Mouse (Mus musculus) heart, adult 9 months (tissue): ENCODE measurements around the gene H2-K1.

Experiments
- DNase-seq, 2 experiments: peaks; one replicate each; pipeline ENCODE4 v3.0.0; 2022; ENCODE audit warnings: low spot score in 2 of 2

The H2-K1 gene

GRCm38 (mm10) chr17:34000150-34000537 is at the start of gene H2-K1:
H2-K1 (minus strand) TSS chr17:34000347.
- peak; percentile 96 to 97 for DNase-seq

DNA sequence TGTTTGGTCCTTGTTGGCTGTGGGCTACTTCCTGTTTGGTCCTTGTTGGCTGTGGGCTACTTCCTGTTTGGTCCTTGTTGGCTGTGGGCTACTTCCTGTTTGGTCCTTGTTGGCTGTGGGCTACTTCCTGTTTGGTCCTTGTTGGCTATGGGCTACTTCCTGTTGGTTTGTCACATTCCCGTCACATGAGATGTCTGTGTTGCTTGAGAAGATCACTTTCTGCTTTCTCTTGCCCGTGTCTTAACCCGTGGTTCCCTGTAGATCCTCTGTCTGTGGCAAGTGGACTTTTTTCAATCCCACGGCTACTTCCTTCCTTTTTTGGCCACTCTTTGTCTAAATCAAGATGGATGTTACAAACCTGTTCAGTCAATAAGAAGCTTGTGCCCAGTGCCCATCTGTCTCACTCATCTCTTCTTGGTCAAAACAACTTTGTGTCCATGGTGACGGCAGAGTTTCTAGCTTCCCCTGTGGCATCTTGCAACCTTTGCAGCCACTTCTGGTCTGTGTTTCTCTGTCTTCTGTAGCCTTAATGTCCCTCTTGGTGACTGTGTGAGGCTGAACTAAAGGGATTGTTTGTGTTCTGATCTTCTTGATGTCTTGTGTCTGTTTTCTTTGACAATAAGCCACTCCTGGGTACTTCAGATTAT is 47.4 kb upstream of the H2-K1 start:
- no peak for DNase-seq

- no peak for DNase-seq
Measured at GRCm38 (mm10) chr17:34045941-34046340, 45.8 kb upstream of the H2-K1 start.

- DNase-seq: peak; percentile 54 to 62
Measured at GRCm38 (mm10) chr17:34039562-34040450, 39.7 kb upstream of the H2-K1 start.

DNA sequence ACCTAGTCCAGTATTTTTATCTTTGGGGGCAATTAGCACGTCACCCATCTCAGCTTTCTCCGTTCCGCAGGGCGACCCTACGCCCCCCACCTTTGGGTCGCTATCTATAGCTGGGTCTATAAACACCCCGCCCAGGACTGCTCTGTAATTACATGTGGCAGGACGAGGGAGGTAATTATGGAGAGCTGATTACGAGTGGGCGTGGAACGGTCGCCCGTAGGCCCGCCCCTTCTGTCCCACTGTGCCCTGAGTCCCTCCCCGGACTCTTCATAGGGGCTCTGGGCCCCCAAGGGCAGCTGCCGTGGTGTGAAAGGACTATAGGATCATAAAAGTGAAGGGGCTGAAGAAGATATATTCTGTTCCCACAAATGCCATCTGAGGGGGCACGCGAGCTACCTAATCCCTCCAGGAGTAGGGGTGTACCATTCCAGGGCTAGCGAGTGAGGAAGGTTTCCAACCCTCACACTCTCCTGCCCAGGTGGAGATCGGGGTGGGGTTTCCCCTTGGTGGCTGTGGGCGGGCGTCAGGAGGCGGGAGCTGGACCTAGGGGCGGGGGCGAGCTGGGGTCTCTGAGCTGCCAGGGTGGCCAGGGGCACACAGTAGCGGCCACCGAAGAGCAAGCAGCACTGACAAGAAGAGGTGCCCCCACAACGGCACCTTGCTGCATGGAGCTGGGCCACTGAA is 38.9 kb upstream of the H2-K1 start, which contains the start of gene Col11a2:
Gene Col11a2, plus strand, starts transcription at position 560 of the 684 bp plus-strand sequence.
- no peak for DNase-seq

GRCm38 (mm10) chr17:34038440-34038839 is 38.3 kb upstream of the H2-K1 start:
- no peak for DNase-seq

DNA sequence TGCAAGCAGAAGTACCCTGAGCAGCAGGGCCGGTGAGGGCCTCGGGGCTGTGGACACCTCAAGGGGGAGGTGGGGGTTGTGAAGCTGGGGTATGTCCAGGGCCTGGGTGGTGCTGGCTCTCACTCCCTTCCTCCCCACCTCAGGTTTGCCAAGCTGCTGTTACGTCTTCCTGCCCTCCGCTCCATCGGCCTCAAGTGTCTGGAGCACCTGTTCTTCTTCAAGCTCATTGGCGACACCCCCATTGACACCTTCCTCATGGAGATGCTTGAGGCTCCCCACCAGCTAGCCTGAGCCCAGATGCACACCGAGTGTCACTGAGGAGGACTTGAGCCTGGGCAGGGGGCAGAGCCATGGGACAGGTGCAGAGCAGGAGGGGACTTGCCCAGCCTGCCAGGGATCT is 37.1 kb upstream of the H2-K1 start:
- DNase-seq: no peak

GRCm38 (mm10) chr17:34036647-34037046 is 36.5 kb upstream of the H2-K1 start:
- DNase-seq: peak in 1 of 2 experiments; percentile 14

DNA sequence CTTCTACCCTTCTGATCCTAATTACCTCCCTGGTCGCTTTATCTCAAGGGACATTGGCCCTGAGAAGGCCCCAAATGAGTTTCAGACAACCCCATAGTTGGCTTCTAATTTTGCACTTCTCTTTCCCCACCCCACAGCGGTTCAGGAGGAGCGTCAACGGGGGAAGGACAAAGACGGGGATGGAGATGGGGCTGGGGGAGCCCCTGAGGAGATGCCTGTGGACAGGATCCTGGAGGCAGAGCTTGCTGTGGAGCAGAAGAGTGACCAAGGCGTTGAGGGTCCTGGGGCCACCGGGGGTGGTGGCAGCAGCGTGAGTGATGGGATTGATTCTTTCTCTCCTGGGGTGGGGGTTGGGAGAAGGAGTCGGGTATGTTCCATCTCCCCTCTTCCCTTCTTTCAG is 35.4 kb upstream of the H2-K1 start:
- no peak for DNase-seq

- peak; percentile 71 to 76 for DNase-seq
Measured at GRCm38 (mm10) chr17:34034064-34034463, 33.9 kb upstream of the H2-K1 start.

DNA sequence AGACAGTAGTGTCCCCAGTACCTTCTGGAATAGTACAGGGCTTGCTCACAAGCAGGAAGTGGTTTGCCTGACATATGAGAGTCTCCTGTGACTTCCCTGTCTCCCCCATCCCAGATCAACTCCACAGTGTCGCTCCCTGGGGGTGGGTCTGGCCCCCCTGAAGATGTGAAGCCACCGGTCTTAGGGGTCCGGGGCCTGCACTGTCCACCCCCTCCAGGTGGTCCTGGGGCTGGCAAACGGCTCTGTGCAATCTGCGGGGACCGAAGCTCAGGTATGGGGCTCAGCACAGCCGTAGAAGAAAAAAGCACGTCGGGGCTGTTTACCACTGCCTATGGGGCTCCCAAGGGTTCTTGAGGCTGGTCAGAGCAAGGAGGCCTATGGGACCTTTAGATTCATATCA is 33.3 kb upstream of the H2-K1 start:
- no peak for DNase-seq

DNA sequence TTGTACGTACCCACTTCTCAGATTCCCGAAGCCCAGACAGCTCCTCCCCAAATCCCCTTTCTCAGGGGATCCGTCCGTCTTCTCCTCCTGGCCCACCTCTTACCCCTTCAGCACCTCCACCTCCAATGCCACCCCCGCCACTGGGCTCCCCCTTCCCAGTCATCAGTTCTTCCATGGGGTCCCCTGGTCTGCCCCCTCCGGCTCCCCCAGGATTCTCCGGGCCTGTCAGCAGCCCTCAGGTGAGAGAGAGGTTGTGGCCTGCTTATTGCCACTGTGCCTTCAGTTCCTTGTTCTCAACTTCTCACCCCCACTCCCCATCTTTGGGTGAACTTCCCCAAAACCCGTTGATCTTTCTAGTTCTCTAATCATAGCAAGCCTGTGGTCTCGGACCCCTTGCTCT is 32.7 kb upstream of the H2-K1 start:
- peak; percentile 12 to 37 for DNase-seq

DNA sequence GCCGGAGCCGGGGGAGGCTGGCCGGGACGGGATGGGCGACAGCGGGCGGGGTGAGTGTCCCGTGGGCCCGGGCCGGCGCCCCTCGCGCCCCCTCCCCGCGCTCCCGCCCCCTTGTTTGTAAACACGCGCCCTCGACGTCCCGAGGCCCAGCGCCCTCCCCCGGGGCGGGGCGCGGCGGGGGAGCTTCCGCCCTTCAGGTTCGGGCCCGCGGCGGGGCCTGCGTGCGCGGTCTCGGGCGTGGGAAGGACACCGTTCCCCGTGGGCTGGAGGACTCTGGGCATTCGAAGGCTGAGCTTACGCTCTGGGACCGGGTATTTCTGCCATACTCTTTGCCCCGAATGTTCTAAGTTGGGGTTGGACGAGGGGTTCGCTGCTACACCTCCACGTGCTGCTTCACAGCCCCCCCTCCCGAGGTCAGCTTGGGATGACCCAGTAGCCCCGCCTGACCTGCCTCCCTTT is 32.1 kb upstream of the H2-K1 start:
- peak; percentile 63 to 65 for DNase-seq

DNA sequence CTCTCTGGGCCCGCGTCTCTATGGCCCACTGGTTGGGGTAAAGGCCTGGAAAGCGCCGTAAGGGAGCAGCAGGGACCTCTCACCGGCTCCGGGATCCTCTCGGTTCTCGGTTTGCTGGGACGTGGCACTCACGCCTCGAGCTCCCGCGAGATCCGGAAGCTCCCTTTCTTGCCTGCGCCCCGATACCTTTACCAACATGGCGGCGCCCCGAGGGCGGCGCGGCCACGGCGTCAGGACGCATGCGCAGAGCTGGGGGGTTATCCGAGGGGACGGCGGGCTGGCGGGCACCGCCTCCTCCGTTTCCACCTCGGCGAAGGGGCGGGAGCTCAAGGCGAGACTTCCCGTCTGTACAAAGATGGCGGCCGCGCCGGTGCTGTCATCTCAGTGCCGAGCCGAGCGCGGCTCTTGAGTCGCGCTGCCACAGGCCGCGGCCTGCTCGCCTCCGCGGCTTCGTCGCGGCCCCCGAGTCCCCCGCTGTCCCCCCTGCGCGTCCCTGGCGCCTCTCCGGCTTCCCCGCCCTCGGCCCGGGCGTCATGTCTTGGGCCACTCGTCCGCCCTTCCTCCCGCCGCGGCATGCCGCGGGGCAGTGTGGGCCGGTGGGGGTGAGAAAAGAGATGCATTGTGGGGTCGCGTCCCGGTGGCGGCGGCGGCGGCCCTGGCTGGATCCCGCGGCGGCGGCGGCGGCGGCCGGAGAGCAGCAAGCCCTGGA is 31.5 kb upstream of the H2-K1 start, which contains the start of the genes Slc39a7 and Rxrb:
Gene Slc39a7, minus strand, starts transcription at position 218 of the 709 bp plus-strand sequence.
Gene Rxrb, plus strand, starts transcription at position 348 of the 709 bp plus-strand sequence.
- DNase-seq: peak; percentile 97 to 98

GRCm38 (mm10) chr17:34030861-34031326 is 30.7 kb upstream of the H2-K1 start:
- DNase-seq: no peak

DNA sequence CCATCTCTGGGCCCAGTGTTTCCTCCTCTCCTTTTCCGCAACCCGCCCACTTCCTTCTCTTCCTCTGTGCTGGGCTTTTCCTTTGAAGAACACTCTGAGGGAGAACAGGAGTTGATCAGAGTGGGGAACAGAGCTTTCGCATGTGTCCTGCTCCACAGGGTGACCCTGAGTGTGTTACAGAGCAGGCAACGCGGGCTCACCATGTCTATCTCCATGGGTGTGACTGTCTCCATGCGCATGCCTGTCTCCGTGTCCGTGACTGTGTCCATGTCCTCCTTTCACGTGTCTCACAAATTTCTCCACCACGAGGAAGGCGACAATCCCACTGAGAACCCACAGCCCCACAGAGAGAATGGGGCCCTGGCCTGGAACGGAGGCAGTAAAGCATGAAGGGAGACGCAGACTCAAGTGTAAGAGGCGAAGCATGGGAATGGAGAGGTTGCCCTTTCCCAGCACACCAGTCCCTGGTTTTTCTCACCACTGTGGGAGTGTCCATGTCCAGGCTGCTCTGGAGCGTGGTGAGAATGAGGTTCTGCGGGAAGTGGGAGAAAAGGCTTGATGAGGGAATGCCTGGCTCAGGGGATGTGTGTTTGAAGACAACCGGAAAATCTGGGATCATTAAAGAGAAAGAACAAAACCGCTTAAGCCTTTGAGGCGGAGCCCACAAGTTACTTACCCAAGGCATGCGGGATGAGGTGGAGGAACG is 29.9 kb upstream of the H2-K1 start:
- no peak for DNase-seq

- no peak for DNase-seq
Measured at GRCm38 (mm10) chr17:34029150-34029889, 29.2 kb upstream of the H2-K1 start.

DNA sequence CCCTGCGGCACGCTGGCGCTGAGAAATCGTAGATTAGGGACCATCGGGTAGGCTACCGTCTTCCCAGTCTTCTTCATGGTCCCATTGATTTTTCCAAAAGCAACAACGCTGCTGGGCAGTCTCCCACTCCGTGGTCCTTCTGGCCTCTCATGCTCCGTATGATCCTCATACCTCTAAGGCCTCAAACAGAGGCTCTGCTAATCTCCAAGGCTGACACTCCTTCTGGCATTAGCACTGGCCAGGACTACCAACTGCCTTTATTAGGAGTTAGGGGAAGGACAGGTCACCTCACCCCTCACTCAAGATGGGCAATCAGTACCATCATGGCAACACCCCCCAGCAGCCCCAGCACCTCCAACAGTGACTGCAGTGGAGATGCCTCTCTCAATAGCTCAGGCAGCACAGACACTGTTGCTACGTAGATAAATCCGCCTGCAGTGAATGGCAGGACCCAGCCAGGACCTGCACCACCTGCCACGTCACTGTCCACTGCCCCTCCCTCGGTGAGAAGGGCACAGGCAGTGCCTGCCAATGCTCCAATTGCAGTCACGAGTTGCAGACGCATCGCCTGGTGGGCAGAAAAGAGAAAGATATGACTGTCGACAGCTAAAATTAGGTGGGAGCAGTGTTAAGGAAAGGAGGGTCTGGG is 28.5 kb upstream of the H2-K1 start:
- peak in 1 of 2 experiments; percentile 35 for DNase-seq

- DNase-seq: peak; percentile 92
Measured at GRCm38 (mm10) chr17:34027656-34028223, 27.6 kb upstream of the H2-K1 start, which contains the start of gene H2-Ke6. H2-Ke6 (minus strand) TSS chr17:34028060.
